10 mouse cellular contexts compared by ENCODE assay signal in the genomic region with DNA sequence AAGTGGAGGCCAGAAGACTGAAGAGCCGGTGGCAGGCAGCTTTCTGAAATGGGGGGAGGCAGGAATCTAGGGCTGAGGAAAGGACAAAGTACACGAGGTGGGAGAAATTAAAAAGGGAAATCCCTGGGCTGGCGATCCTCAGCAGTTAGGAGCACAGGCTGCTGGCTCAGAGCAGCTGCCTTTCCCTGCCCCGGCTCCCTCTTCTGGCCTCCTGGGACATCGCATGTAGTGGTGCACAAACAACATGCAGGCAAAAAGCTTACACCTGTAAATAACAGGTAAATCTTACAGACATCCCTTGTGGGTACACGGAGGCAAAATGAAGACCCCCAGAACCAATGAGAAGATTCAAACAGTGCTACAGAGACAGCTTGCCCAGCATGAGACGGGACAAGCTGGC. TPM values are rescaled to one million over a fixed set of nuclear protein-coding genes. Genes with fewer than 3 reads are reported as not detected.
DNase-seq lines count a peak whose midpoint lies in the region; ATAC-seq and TF ChIP-seq lines count a peak whose summit lies in the region.
"Had no signal": no experiment of that assay in that cellular context is flagged by ENCODE, and none has a peak within 500 bp of the region (broad histone marks: within the 10 kb centered on the region; RNA-seq: fewer than 3 reads in every experiment).

No protein-coding gene starts in this region.

- no peak overlapping the region for H3K9ac ChIP-seq in heart, adult 2 months (ENCODE audit: low read depth, low read length)
- H3K9ac ChIP-seq in liver, postnatal 0 days (replicated peaks): no peak overlapping the region
- H3K9ac ChIP-seq in liver, embryonic 12.5 days: no peak overlapping the region
- no peak overlapping the region for H3K9ac ChIP-seq in neural tube, embryonic 15.5 days (replicated peaks)

- ATAC-seq in liver, postnatal 0 days: no peak
- ATAC-seq in liver, embryonic 12.5 days: no peak
- no peak for ATAC-seq in neural tube, embryonic 15.5 days (ENCODE audit: low FRiP score)

- 59% methylated on average over 7 of the region's 7 CpGs for WGBS in heart, adult 2 months
- 70% methylated on average over 7 of the region's 7 CpGs for WGBS in heart, embryonic 10.5 days
- WGBS in liver, postnatal 0 days (ENCODE audit: insufficient replicate concordance): 63% methylated on average over 7 of the region's 7 CpGs
- WGBS in liver, embryonic 12.5 days (ENCODE audit: insufficient replicate concordance): 59% methylated on average over 7 of the region's 7 CpGs
- WGBS in neural tube, embryonic 15.5 days: 61% methylated on average over 7 of the region's 7 CpGs

- H3K9me3 ChIP-seq in heart, embryonic 10.5 days: no peaks in the 10 kb centered on the region
- H3K9me3 ChIP-seq in liver, postnatal 0 days (ENCODE audit: low read length): no peaks in the 10 kb centered on the region
- no peaks in the 10 kb centered on the region for H3K9me3 ChIP-seq in liver, embryonic 12.5 days (replicated peaks)
- no peaks in the 10 kb centered on the region for H3K9me3 ChIP-seq in E14TG2a.4 (ENCODE audit: low read length)
- no peaks in the 10 kb centered on the region for H3K9me3 ChIP-seq in neural tube, embryonic 15.5 days (replicated peaks)

- no peaks in the 10 kb centered on the region for H3K4me1 ChIP-seq in heart, adult 2 months (ENCODE audit: control insufficient read depth, insufficient read depth, low read length)
- H3K4me1 ChIP-seq in heart, embryonic 10.5 days: no peaks in the 10 kb centered on the region
- no peaks in the 10 kb centered on the region for H3K4me1 ChIP-seq in liver, postnatal 0 days (ENCODE audit: insufficient read depth)
- H3K4me1 ChIP-seq in liver, embryonic 12.5 days: no peaks in the 10 kb centered on the region
- H3K4me1 ChIP-seq in E14TG2a.4 (replicated peaks; ENCODE audit: low read depth, low read length): peaks cover 34% of the 10 kb centered on the region
- H3K4me1 ChIP-seq in cortical plate, adult 2 months (ENCODE audit: control insufficient read depth, insufficient read depth, low read length): no peaks in the 10 kb centered on the region
- no peaks in the 10 kb centered on the region for H3K4me1 ChIP-seq in neural tube, embryonic 15.5 days

- no peaks in the 10 kb centered on the region for H3K27me3 ChIP-seq in heart, adult 2 months (ENCODE audit: control insufficient read depth, insufficient read depth, low read length)
- H3K27me3 ChIP-seq in heart, embryonic 10.5 days (ENCODE audit: insufficient read depth, poor library complexity, severe bottlenecking): no peaks in the 10 kb centered on the region
- no peaks in the 10 kb centered on the region for H3K27me3 ChIP-seq in liver, postnatal 0 days (ENCODE audit: insufficient read depth, low read length)
- H3K27me3 ChIP-seq in liver, embryonic 12.5 days (replicated peaks): no peaks in the 10 kb centered on the region
- H3K27me3 ChIP-seq in E14TG2a.4 (ENCODE audit: insufficient read depth, low read length): no peaks in the 10 kb centered on the region
- H3K27me3 ChIP-seq in neural tube, embryonic 15.5 days (replicated peaks): no peaks in the 10 kb centered on the region

- no peak for TF ChIP-seq POLR2A in heart, adult 2 months (IDR thresholded peaks at IDR 0.05; ENCODE audit: insufficient read depth, low read depth, low read length)
- no peak for TF ChIP-seq POLR2A in cortical plate, adult 2 months (IDR thresholded peaks at IDR 0.05; ENCODE audit: extremely low read depth, insufficient read depth, low read length)

- no peak overlapping the region for H3K27ac ChIP-seq in heart, adult 2 months
- no peak overlapping the region for H3K27ac ChIP-seq in heart, embryonic 10.5 days
- no peak overlapping the region for H3K27ac ChIP-seq in liver, postnatal 0 days (ENCODE audit: low read depth)
- H3K27ac ChIP-seq in liver, embryonic 12.5 days: no peak overlapping the region
- H3K27ac ChIP-seq in cortical plate, adult 2 months (ENCODE audit: insufficient read depth, low read length): no peak overlapping the region
- no peak overlapping the region for H3K27ac ChIP-seq in neural tube, embryonic 15.5 days (replicated peaks)

- no peaks in the 10 kb centered on the region for H3K36me3 ChIP-seq in heart, adult 2 months (ENCODE audit: control insufficient read depth, insufficient read depth, low read length)
- peaks cover 27% of the 10 kb centered on the region for H3K36me3 ChIP-seq in heart, embryonic 10.5 days
- H3K36me3 ChIP-seq in liver, postnatal 0 days (replicated peaks; ENCODE audit: insufficient read depth, low read length): peaks cover 7% of the 10 kb centered on the region; the same call in 1 of the 2 replicates
- peaks cover 4% of the 10 kb centered on the region; the same call in 1 of the 2 replicates for H3K36me3 ChIP-seq in liver, embryonic 12.5 days
- H3K36me3 ChIP-seq in E14TG2a.4 (ENCODE audit: insufficient read depth, low read length): peaks cover 55% of the 10 kb centered on the region
- peaks cover 22% of the 10 kb centered on the region for H3K36me3 ChIP-seq in neural tube, embryonic 15.5 days

- no peak for DNase-seq in heart, adult 2 months
- no peak for DNase-seq in heart, embryonic 10.5 days (ENCODE audit: low spot score)
- DNase-seq in liver, postnatal 0 days: no peak
- DNase-seq in urinary bladder, postnatal 36 days (ENCODE audit: low spot score in 2 of 2): no peak
- DNase-seq: layer of hippocampus, adult 9-11 months; right cerebral cortex, adult 18-20 months had no signal

- H3K79me2 ChIP-seq in heart, adult 2 months (replicated peaks; ENCODE audit: control insufficient read depth, insufficient read depth, low read length): no peaks in the 10 kb centered on the region; the same call in 1 of the 2 replicates

- H3K4me3 ChIP-seq in heart, adult 2 months: no peak overlapping the region
- H3K4me3 ChIP-seq in heart, embryonic 10.5 days: no peak overlapping the region
- H3K4me3 ChIP-seq in liver, postnatal 0 days (ENCODE audit: low read depth, low read length): no peak overlapping the region
- no peak overlapping the region for H3K4me3 ChIP-seq in liver, embryonic 12.5 days
- peak overlapping the region; percentile 37 for H3K4me3 ChIP-seq in E14TG2a.4 (replicated peaks; ENCODE audit: low read length)
- no peak overlapping the region for H3K4me3 ChIP-seq in cortical plate, adult 2 months (ENCODE audit: insufficient read depth, low read length)
- no peak overlapping the region for H3K4me3 ChIP-seq in neural tube, embryonic 15.5 days (replicated peaks)

- TF ChIP-seq EP300 in heart, adult 2 months (IDR thresholded peaks at IDR 0.05; ENCODE audit: insufficient read depth, low read depth, low read length): no peak
- TF ChIP-seq EP300 in liver, postnatal 0 days (IDR thresholded peaks at IDR 0.05; ENCODE audit: low read depth): no peak

- H3K4me2 ChIP-seq in liver, postnatal 0 days (ENCODE audit: low read depth, low read length): no peak overlapping the region
- H3K4me2 ChIP-seq in liver, embryonic 12.5 days: no peak overlapping the region
- no peak overlapping the region for H3K4me2 ChIP-seq in neural tube, embryonic 15.5 days

- intact Hi-C loops in heart, adult 2 months (cut with DNase I): no loop called here

- peak; percentile 63 for TF ChIP-seq CTCF in heart, adult 2 months (IDR thresholded peaks at IDR 0.05)
- peak; percentile 49 for TF ChIP-seq CTCF in liver, postnatal 0 days (IDR thresholded peaks at IDR 0.05; ENCODE audit: low read depth)
- peak; percentile 59 for TF ChIP-seq CTCF in E14TG2a.4 (conservative IDR thresholded peaks at IDR 0.05; ENCODE audit: low read length)
- peak; percentile 37; the same call in 1 of the 2 replicates for TF ChIP-seq CTCF in cortical plate, adult 2 months (IDR thresholded peaks at IDR 0.05; ENCODE audit: extremely low read depth, insufficient read depth, low read length)

RNA-seq across cellular contexts. Expression of a gene that starts 14.8 kb away (rescaled TPM):
- total RNA-seq in heart, adult 2 months (2021): 10 to 100 TPM; 50.0 to 59.7 TPM
- polyA plus RNA-seq in heart, adult 2 months (2012; rRNA removed): 18.0 and 29.0 TPM in 2 replicates
- 9.0 and 12.6 TPM in 2 replicates for polyA plus RNA-seq in heart, embryonic 10.5 days (2016; fragmentation: Nextera tagmentation; extraction: Ambion mirVana)
- polyA plus RNA-seq in liver, postnatal 0 days (2015; fragmentation: Nextera tagmentation; extraction: Ambion mirVana): 0.88 and 1.2 TPM in 2 replicates
- 1.5 and 2.0 TPM in 2 replicates for polyA plus RNA-seq in liver, embryonic 12.5 days (2016; fragmentation: Nextera tagmentation; extraction: Ambion mirVana)
- 18.5 and 18.7 TPM in 2 replicates for polyA plus RNA-seq in cortical plate, adult 2 months (2012; rRNA removed)
- 6.3 and 7.3 TPM in 2 replicates for polyA plus RNA-seq in neural tube, embryonic 15.5 days (2015; fragmentation: Nextera tagmentation; extraction: Ambion mirVana)

RNA-seq across cellular contexts. Expression of a gene that starts 21.9 kb away (rescaled TPM):
- not detected for total RNA-seq in heart, adult 2 months (2021)
- not detected in 2 replicates for polyA plus RNA-seq in heart, adult 2 months (2012; rRNA removed)
- 0.11 and 0.46 TPM in 2 replicates for polyA plus RNA-seq in heart, embryonic 10.5 days (2016; fragmentation: Nextera tagmentation; extraction: Ambion mirVana)
- not detected in 2 replicates for polyA plus RNA-seq in liver, postnatal 0 days (2015; fragmentation: Nextera tagmentation; extraction: Ambion mirVana)
- polyA plus RNA-seq in liver, embryonic 12.5 days (2016; fragmentation: Nextera tagmentation; extraction: Ambion mirVana): not detected in 2 replicates
- 0.69 and 1.1 TPM in 2 replicates for polyA plus RNA-seq in cortical plate, adult 2 months (2012; rRNA removed)
- polyA plus RNA-seq in neural tube, embryonic 15.5 days (2015; fragmentation: Nextera tagmentation; extraction: Ambion mirVana): 0.13 TPM in 1 of 2 replicates, not detected in the other

RNA-seq across cellular contexts. Expression of a gene that starts 57.4 kb away (rescaled TPM):
- 100 to 1,000 TPM; 132 to 139 TPM for total RNA-seq in heart, adult 2 months (2021)
- 46.2 and 53.4 TPM in 2 replicates for polyA plus RNA-seq in heart, adult 2 months (2012; rRNA removed)
- 914 and 924 TPM in 2 replicates for polyA plus RNA-seq in heart, embryonic 10.5 days (2016; fragmentation: Nextera tagmentation; extraction: Ambion mirVana)
- polyA plus RNA-seq in liver, postnatal 0 days (2015; fragmentation: Nextera tagmentation; extraction: Ambion mirVana): 35.7 and 38.4 TPM in 2 replicates
- 136 and 148 TPM in 2 replicates for polyA plus RNA-seq in liver, embryonic 12.5 days (2016; fragmentation: Nextera tagmentation; extraction: Ambion mirVana)
- 42.3 and 43.6 TPM in 2 replicates for polyA plus RNA-seq in cortical plate, adult 2 months (2012; rRNA removed)
- 155 and 302 TPM in 2 replicates for polyA plus RNA-seq in neural tube, embryonic 15.5 days (2015; fragmentation: Nextera tagmentation; extraction: Ambion mirVana)
